Mouse (Mus musculus): ENCODE data around the gene Vgll4. TPM values are rescaled to one million over a fixed set of nuclear protein-coding genes. Genes with fewer than 3 reads are reported as not detected.

The Vgll4 gene
- polyA plus RNA-seq, 1 experiment from 2014 or later = 76.8 TPM

Other genes starting within 250 kb of the Vgll4 start
- 55.1 and 61.0 TPM in 2 replicates for gene Tamm41, start 67.9 kb upstream of the Vgll4 start, polyA plus RNA-seq (2014; fragmentation: Nextera tagmentation; extraction: Ambion mirVana)
- gene Syn2, start 164.9 kb upstream of the Vgll4 start, polyA plus RNA-seq (2014; fragmentation: Nextera tagmentation; extraction: Ambion mirVana) = 5.7 and 6.5 TPM in 2 replicates